Mouse (Mus musculus) spleen, adult 12 weeks (tissue): ENCODE results near the gene Parp11.

Source experiments
- DNase-seq: peaks from one replicate; pipeline ENCODE4 v3.0.0; 2022; ENCODE audit warnings: low spot score

The Parp11 gene

DNA sequence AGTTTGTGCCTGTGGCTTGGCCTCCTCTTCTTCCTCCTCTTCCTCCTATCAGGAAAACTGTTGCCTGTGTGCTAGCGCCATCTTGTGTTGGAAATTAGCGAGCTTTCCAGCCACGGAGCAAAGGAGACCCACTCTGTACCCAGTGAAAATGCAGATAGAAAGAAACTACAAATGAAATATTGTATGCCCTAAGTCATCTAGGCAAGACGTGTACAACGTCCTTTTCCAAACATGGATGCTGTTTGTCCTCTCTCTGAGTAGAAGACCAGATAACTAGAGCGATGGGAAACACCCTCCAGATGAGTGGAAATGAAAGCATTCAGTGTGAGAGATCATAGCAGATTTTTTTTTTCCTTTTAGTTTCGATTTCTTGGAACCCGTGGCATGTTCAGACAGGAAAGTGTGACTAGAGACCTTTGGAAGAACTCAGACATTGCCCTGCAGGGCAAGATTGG is at the start of gene Parp11:
Gene Parp11 (plus strand): TSS at position 405 of the 455 bp plus-strand sequence.
- DNase-seq = peak; percentile 70

DNA sequence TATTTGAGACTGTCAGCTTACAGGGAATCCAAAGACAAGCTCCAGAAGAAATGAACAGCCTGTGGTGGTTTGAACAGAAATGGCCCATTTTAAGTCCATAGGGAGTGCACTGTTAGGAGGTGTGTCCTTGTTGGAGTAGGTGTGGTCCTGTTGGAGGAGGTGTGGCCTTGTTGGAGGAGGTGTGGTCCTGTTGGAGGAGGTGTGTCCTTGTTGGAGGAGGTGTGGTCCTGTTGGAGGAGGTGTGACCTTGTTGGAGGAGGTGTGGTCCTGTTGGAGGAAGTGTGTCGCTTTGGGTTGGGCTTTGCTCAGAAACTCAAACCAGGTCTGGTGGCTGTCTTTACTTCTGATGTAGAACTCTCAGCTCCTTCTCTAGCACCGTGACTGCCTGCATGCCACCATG is 48.6 kb upstream of the Parp11 start:
- peak; percentile 68 for DNase-seq

DNA sequence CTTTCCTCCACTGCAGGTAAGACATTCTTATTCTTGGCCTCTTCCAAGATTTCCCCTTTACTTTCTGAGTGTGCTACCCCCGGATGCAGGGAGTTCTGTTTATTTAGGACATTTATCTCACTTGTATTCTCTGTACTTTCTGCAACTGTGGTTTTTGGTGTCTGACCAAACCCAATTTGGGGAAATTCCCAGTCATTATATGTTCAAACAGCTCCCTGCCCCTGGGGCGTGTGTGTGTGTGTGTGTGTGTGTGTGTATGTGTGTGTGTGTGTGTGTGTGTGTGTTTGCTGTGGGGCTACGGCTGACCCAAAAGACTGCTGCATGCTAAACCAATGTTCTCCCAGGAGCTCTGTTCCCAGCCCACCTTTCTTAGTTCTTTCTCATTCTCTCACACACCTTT is 45.2 kb upstream of the Parp11 start:
- no peak for DNase-seq

DNA sequence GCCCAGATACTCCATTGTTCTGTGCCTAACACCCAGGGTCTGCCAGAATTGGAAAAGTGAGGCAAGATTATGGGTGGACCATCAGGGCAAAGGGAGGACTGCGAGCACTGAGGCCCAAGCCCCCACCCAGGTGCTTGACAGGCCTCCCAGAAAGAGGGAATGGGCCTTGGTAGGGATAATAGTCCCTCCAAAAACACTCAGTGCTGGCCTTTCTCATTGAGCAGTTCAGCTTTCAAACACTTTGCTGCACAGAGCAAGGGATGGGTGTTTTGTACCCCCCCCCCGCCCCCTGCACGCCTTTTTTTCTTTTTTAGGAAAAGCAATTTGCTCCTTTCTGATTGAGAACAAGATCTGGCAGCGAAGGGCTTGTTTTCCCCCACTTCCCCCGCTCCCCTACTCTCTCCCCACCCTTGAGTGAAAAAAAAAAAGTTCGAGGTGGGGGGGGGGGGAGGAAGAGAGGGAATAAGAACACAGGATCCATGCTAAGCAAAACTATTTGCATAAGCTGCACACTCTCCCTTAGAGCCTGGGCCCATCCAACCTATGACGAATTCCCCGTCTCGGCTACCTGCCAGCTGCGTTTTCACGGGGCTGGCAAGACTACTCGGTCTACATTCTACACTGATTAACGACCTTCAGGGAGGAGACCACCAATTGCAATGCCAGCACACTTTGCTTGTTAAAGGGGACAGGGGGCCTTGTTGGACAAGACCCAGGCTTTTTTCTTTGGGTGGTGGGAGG is 42.4 kb upstream of the Parp11 start:
- no peak for DNase-seq

DNA sequence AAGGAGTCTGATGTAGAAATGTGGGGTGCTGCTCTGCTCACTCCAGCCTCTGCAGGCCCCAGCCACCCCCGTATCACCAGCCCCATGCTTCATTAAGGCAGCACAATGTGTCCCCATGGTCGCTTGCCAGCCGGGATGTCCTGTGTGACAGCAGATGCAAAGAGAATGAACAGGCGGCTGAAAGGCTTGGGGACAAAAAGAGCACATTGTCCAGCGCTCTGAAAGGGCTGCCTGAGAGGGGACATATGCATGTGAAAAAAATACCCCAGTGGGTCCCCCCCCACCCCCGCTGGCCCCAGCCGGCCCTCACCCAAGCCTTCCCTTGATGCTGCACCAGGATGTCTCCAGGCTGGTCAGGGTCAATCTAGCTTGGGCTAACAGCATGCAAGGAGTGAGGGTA is 41.0 kb upstream of the Parp11 start:
- DNase-seq = no peak

DNA sequence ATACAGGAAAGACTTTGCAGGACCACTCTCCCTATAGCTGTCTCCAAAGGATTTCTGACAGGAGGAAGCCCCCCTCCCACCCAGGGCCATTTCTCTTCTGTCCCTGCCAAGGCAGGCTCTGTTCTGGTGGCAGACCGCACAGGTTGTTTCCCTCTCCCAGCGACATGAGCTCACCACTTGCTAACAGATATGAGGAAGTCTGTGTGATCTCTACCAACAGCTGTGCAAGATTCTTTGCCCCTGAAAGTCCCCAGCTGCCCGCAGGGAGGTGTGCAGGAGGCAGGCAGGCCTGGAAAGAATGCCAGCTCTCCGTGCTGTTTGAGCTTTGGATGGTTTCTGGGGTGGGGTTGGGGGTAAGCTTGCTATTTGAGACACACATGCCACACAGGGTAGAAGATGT is 38.9 kb upstream of the Parp11 start:
- no peak for DNase-seq

DNA sequence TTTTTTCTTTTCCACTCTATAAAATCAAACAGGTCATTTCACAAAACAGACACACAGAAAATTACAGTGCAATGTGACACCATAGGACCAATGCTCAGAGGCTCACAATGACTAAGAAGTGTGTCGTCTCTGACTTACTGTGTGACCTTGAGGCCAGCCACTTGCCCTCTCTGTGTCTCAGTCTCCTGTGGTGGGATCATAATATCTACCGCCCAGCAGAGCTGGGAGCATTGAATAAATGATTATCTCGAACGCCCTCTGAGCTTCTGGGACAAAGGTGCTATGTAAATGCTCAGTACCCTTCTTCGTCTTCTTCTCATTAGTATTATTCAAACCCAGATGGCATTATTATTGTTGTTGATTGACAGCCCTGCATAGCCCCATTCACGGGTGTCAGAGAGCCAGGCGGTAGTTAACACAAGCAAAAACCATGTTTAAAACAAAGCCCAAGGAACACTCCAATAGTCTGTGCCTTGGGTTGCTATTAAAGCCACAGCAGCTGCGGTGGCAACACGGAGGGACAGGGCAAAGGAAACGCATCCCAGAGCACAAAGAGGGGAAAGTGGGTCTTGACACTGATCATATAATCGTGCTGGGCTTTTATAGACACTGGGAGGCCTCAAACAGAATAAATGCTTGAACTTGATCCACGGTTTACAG is 29.0 kb upstream of the Parp11 start:
- DNase-seq = no peak

DNA sequence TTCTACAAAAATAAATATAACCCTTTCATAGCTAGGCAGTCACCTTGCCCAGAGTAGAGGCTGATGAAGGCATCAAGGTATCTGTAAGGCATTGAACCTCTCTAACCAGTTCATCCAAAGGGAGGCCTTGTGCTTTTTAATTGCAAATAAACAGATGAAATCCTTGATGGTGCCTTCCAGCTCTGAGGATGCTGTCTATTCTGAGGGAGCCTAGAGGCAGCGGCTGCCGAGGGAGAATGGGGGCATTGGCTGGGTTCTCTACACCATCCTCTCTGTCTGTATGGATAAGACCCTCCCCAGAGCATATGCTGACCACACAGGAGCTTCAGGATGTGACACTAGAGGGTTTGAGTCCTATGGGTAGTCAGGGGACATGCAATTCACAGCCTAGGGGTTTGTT is 28.3 kb upstream of the Parp11 start:
- DNase-seq = no peak

DNA sequence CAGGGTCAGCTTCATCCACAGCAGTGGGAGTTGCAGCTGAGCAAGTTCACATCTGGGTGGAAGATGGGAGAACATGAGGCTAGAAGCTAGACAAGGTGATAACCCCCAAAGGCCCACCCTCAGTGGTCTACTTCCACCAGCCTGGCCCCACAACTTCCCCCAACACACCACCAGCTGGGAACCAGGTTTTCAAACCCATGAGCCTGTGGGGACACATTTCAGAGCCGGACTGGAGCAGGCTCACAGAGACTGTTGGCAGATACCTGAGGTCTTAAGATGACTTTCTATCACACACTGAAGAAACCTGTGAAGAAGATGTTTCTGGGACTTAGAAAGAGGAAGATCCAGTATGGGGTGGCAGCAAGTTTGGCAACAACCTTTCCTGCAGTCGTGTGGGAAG is 26.5 kb upstream of the Parp11 start:
- DNase-seq = no peak

DNA sequence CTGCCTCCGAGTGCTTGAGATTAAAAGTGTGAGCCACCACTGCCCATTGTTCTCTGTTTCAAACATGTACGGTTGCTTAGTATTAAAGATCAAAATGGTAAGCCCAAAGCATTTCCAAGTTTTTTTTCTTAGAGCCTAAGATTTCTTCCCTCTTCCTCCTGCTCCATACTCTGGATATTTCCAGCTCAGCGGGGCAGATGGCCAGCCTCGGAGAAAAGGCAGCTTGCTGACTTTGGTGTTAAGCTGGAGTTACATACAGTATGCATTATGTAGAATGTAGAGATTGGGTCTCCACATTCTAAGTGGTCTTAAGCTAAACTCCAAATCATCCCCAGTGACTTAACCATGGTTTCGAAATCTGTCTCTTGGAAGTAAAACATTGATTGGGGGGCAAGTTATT is 21.5 kb upstream of the Parp11 start:
- no peak for DNase-seq

DNA sequence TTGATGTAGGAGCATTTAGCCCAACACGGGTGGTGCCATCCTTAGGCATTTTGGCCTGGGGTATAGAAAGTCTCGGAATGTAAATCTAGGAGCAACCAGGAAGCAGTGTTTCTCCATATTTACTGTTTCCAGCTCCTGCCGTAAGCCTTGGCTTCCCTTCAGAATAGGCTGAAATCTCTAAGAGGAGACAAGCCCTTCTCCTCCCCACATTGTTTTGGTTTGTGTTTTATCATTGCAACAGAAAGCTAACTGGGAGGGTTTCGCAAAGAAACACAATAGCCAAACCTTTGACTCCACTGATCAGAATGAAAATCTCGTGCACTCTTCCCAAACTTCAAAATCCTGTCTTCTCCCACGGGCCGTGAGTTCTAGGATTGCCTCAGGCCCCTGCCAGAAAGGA is 15.9 kb upstream of the Parp11 start:
- no peak for DNase-seq

DNA sequence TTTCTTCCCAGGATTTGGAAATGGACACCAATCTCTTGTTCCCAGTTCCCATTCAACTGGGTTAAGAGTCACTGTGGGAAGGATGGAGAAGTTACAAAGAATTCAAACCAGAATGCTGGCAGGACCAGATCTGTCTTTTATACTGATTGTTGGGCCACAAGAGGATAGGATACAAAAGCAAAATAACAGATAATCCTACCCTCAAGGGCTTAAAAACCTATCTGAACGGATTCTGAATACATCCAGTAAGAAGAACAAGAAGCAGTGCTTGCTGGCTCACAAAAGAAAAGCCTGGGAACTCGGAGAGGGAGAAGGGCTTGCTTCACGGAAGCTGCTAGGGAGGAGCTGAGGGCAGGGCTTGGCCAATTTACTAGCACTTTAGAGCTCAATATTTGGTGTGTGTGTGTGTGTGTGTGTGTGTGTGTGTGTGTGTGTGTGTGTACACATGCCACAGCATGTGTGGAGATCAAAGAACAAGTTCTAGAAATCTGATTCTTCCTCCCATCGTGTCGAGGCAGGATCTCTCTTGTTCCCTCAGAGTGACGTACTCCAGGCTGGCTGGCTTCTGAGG is 15.4 kb upstream of the Parp11 start:
- no peak for DNase-seq

DNA sequence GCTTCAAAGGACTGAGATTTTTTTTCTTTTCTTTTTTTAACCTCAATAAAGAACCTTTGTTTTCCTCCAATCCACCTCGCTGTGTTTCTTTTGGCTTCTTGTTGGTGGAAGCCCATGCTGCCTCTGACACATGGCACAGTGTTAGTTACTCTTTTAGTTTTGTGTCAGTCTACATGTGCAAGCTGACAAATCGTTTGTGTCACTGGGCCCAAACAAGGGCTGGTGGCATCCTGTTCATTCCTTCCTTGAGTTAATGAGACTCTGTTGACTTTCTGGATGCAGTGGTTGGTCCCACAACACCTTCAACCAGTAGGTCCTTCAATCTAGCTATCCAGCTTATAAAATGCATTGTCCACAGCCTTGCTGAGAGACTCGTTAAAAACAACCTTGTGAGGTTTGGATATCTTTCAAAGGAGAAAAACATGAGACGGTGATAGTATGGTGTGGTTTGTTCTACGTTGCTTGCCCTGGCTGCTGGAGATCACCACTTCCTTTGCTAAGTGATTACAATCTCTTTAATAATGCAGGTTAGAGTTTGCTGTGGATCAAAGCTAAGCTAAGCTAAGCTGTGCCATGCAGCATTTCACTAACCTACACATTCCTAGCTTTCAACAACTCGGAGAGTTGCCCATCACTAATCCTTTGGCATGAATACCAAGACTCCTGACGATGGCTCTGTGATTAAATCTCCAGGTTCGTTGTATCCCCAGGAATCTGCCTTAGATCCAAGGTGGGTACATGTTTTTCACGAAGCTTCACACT is 12.6 kb upstream of the Parp11 start:
- no peak for DNase-seq

DNA sequence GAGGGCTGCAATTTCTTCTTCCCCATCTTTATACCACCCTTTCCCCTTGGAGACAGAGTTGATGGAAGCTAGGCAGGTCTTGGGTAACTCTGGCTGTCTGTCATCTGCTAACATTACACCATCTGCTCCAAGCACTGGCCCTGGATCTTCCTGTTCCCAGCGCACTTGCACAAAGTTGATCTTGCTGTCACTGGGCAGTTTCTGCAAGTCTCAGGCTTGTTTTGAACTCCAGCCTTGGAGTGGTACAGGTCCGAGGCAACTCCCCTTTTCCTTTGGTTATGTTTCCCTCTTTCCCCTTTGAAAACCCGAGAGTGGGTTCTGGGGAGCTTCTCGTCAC is 12.0 kb upstream of the Parp11 start:
- no peak for DNase-seq

DNA sequence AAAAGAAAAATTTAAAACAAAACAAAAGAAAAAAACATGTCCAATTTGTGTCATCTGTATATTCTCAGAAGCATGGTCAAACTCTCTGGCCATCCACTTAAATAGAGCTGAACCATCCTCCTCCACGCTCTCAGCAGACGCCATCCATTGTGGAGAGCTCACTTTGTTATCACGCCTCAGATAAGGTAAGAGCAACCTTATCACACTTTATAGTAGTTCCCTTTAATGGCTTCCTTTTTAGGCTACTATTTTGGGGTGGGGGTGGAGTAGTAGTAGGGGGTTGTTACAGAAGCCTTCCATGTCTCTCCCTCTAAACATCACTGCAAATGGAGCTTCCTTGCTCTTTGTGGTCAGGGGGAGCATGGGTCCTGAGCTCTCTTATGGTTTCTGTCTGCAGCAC is 7.6 kb upstream of the Parp11 start:
- DNase-seq = no peak

DNA sequence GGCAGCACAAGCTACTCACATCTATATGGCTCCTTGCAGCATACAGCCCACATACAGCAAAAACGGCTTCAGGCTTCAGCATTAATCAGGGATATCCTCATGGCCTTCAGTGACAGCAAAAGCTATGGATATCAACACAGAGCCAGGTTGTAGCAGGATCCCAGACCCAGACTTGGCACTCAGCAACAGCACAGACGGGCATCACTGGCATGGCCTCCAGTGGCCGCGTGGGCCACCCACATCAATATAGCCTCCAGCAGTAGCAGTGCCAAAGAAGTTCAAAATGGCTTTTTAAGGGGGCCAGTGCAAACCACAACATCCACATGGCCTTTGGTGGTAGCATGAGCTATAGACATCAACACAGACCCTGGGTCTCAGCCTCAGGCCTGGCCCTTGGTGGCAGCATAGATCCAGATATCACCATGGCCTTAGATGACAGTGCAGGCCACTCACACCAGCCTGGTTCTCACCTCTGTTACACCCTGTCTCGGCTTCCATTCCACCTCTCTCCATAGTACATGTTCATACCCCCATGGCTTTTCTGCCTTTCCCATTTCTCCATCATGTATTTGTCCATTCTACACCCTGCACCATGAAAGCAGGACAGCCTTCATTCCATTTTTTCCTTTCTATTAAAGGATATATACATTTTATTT is 7.0 kb upstream of the Parp11 start:
- no peak for DNase-seq

DNA sequence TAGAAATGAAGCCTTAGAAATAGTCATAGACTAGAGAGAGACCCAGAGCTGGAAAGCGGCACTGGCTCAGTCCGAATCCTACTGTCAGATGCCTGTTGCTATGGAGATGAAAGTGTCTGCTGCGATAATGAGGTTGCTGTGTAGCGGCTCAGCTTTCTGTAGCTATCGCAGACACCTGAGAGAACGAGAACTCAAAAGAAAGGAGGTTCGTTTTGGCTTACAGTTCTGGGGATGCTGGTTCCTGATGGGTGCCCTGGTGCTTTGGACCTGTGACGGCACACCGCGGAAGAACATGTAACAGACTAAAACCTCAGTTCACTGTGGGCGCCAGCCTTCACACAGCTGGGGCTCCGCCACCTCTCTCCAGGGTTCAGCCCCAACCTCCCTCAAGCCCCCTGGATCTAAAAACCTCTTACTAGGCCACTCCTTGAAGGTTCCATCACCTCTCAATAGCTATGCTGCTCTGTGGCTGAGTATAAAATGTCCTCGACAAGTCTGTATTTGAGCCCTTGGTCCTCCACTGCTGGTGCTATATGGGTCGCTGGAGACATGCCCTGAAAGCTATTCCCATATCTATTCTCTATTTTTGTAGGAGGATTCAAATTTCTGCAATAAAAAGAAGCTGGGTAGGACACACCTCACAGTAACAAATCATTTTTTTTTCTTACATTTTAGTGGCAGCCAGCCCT is 6.1 kb upstream of the Parp11 start:
- DNase-seq = no peak

DNA sequence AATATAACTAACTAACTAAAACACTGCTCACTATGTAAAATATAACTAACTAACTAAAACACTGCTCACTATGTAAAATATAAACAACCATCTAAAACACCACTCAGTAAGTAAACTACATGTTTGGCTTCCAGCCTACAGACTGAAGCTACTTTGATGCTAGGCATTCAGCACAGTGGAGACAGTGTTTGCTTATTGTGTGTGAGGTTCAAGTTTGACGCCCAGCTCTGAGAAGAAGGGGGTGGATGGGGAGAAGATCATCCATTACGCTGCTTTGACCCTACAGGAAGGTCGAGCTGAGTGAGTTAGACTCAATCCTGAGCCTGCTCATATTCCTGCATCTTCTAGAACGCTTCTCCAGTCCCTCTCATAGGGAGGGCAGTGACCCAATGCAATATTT is 4.1 kb upstream of the Parp11 start:
- no peak for DNase-seq

DNA sequence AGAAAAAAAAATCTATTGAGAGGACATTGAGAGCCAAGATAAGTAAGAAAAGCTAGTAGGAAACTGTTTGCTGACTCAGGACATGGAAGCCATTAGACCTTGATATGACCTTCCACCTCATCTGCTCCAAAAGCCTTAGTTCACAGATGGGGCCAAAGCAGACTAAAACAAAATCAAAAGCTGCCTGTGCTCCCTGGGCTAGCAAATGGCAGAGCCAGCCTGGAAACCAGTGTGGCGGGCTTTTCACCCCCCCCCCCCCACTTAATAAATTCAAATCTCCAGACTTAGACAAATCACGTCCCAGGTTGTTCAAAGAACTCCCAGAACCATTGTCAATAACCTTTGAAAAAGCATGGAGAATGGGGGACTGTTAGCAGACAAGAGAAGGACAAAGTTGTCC is 2.7 kb upstream of the Parp11 start:
- no peak for DNase-seq

DNA sequence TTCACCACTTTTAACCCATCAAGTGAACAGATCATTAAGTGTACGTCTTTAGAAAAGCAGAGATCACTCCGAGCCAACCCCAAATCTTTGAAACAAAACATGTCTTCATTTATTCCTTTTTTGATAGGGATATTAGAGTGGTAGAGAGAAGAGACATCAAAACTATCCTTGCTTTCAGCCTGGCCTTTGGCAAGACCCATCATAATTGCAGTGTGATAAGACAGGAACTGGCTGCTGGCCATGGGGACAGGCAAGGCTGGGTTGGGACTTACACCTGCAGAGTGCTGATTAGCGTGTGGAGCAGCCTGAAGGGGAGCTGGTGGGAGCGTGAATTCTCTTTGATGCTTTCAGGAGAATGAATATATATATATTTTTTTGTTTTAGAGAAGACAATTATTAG is 2.2 kb upstream of the Parp11 start:
- DNase-seq = peak; percentile 81

DNA sequence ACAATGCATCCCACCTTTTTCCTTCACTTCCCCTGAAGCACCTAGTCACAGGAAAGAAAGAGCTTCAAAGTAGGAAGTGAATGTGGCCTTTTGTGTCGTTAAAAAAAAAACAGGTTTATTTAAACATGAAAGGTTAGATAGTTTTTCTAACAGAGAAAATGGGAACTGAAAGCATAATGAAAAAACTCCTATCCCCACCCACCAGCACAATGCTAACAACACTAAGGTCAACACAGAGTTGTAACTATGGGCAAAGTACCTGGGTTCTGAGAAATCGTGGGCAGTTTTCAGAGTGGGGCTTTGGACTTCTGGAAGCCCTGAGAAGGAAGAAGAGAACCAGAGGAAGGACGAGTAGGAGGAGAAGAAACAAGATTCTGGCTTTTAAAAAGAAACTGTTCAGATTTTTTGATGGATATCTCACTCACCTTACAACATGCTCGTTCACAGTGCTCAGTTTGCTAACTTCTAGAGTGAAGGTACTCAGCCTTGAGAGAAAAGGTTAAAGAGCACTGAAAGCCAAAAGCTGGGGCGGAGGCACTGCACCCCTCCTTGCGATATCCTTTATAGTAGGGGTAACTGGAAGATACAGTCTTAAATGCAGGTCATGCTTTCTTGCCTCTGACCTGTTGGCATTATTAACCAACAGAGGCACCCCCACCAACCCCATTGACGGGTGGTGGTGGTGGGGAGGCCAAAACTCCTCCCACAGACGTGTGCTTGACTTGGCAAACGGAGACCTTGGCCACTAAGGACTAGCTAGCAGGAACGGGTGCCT is 1.2 kb downstream of the Parp11 start:
- no peak for DNase-seq
